Mouse (Mus musculus) thymus, postnatal 0 days (tissue): ENCODE data around the gene Cmtm5. TPM values are rescaled to one million over a fixed set of nuclear protein-coding genes. Genes with fewer than 3 reads are reported as not detected.
"Not testable (repeated sequence)": the region's sequence is repeated elsewhere in the genome, so short reads cannot be mapped to it uniquely, and the experiment has no call there.

Source experiments
- DNase-seq: peaks from one replicate; pipeline ENCODE4 v3.0.0-alpha.2; 2015; ENCODE audit warnings: low spot score
- microRNA counts: library from miRNA; unstranded; fragments of <30 nt; microRNA quantifications from one replicate; lab custom pipeline; 2015
- microRNA-seq: library from miRNA; unstranded; fragments of <30 nt; microRNA quantifications from one replicate; pipeline ENCODE4, GENCODE M21; 2016; ENCODE audit warnings: borderline number of aligned reads
- polyA plus RNA-seq: library from polyadenylated mRNA; unstranded; fragments of >200 nt; fragmentation: Nextera tagmentation; extraction: Ambion mirVana; gene quantifications from 2 replicates; pipeline ENCODE4 v1.2.1, GENCODE M21; 2015

The Cmtm5 gene
- polyA plus RNA-seq, 1 experiment from 2014 or later, result 0.22 TPM

DNA sequence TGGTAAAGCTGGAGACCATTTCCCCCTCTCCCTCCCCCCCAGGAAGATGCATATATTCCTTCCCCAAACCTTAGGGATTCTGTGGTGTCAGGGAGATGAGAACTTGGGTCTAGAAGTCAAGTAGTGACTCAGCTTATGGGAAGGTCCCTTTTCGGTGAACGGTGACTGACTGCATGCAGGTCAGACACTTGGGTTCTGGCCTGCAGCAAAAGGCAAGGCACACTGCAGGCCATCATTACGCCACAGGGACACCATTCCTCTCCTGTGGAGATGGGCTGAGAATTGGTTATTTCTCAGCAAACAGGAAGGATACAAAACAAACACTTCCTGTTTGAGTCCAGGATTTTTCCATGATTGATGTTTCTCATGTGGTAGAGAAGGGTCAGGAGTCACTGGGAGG is 23.1 kb downstream of the Cmtm5 start:
- no peak for DNase-seq

DNA sequence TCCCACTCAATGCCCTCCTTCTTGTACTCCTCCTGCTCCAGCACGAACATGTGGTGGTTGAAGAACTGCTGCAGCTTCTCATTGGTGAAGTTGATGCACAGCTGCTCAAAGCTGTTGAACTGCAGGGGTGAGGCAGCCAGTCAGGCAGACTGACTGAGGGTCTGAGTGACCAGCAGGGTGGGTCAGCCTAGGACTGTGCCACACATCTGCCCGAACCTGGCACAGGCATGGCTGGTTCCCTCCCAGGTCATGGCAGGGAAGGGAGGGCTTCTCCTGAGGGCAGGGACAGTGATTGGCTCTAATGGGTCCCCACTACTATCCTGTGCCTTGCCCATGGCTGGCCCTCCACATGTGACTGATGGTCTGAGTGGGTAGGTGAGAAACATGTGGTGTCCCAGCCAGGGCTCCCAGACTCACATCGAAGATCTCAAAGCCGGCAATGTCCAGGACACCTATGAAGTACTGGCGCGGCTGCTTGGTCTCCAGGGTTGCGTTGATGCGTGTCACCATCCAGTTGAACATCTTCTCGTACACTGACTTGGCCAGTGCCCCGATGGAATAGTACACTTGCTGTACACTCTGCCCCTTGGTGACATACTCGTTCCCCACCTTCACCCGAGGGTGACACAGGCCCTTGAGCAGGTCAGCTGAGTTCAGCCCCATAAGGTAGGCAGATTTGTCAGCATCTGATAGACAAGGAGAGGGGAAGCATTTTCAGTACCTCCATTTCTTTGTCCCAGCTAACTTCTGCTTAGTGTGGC is 24.0 kb downstream of the Cmtm5 start:
- not testable (repeated sequence) for DNase-seq

DNA sequence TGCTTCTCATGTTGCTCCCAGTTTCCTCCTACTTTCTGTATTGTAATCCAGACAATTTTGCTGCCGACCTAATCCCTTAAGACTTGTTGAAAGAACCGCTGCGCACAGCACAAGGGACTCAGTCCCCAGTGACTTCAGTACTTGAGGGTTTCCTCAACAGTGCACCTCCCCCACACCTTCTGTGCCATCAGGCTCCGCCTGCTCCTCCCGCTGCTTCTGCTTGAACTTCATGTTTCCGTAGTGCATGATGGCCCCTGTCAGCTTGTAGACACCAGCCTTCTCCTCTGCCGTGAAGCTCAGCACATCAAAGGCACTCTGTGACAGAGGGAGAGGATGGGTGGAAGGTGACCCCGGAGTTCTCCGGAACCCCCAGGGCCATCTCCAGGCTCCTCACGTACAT is 24.7 kb downstream of the Cmtm5 start:
- peak; percentile 28 for DNase-seq

DNA sequence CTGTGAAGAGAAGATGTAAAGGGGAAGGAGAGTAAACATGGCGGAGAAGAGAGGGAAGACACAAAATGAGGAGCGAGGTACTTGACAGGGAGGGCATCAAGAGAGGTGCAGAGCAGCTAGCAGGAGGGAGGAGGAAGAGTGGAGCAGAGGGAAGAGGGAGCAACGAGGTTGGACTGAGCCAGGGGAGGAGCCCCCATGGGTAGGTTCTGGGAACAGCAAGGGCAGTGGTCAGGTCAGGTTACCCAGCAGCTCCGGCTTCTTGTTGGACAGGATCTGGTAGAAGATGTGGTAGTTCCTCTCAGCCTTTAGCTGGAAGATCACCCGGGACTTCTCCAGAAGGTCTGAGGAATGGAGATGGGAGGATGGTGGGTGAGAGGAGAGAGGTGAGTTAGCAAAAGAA is 25.4 kb downstream of the Cmtm5 start:
- DNase-seq, result no peak

DNA sequence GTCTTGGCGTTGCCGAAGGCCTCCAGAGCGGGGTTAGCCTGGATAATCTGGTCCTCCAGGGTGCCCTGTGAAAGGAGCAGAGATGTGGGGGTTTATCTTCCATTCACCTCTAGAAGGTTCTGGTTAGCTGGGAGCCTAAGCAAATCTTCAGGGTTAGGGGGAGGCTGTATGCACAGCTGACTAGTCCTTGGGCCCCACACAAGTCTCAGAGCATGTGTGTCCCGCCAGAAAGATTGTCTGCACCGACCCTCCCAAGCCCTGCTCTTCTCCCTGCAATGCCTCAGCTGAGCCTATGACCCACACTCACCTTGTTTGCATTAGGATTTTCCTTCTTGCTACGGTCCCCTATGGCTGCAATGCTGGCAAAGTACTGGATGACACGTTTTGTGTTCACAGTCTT is 26.7 kb downstream of the Cmtm5 start:
- no peak for DNase-seq

DNA sequence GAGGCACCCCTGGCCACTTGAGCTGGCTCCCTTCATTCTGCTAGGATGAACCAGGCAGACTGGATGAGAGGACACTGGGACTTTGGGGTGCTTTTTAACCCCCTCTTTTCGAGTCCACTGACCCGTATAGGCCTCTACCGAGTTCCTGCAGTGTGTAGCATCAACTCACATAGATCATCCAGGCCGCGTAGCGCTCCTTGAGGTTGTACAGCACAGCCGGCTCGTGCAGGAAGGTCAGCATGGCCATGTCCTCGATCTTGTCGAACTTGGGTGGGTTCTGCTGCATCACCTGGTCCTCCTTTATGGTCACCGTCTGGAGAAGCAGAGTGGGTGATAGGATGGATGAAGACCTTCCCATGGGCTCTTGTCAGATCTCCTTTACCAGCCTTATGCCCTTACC is 27.7 kb downstream of the Cmtm5 start:
- no peak for DNase-seq

DNA sequence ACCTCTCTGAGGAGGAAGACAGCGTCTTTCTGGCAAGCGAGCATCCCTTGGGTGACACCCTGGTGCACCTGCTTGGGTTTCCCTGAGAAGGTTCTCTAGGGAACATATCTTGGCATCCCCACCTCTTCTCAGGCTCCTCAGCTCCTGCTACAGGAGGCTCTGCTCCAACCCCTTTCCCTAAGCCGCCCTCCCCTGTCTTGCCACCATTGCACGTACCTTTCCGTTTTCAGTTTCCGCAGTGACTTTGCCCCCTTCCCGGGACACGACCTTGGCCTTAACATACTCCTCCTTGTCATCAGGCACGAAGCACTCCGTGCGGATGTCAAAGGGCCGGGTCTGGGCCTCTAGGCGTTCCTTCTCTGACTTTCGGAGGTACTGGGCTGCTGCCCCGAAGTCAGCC is 29.0 kb downstream of the Cmtm5 start:
- DNase-seq, result no peak

DNA sequence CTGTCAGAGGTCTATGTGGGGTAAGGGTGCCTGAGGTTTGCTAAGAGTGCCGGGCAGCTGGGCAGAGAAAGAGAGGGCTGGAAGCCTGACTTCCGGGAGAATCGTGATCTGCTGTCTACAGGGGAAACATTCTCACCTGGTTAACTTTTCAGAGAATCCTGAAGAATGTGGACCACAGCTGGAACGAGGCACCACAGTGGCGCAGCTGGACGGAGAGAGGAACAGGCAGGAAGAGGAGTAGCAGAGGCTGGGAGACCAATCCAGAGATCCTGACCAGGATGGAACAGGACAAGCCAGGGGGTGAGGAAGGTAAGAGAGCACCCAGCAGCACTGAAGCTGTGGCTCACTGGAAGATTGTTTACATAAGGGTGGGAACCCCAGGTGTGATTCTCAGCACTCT is 29.6 kb downstream of the Cmtm5 start:
- DNase-seq, result no peak

DNA sequence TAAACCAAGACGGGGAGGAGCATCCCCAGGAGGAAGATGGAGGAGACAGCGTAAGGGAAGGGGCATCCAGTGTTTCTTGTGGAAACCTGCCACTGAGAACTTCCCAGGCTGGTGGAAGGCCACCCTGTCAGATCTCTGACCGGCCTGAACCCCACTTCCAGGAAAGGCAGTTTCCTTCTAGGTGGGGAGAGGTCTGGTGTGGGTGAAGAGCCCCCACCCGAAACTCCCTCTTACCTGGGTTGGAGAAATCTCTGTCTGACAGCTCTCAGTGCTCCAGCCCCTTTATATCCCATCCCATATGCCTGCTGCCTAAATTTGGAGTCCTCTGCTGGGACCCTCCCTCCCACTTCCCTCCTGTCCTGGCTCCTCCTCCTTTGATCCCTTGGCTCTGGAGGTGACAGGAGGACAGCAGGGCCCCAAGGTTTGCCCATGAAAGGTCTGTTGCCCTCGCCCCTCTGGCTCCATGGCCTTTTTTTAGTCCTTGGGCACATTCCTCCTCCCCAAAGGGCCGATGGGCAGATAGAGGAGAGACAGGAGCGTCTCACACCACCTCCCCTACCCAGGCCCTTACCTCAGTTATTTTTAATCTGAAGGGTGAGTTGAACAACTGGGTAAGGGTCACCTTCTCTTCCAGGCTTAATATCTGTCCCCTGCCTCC is 30.4 kb downstream of the Cmtm5 start, which contains the start of gene Myh6:
Myh6 (minus strand) TSS at position 608 of the 658 bp plus-strand sequence.
- no peak for DNase-seq

DNA sequence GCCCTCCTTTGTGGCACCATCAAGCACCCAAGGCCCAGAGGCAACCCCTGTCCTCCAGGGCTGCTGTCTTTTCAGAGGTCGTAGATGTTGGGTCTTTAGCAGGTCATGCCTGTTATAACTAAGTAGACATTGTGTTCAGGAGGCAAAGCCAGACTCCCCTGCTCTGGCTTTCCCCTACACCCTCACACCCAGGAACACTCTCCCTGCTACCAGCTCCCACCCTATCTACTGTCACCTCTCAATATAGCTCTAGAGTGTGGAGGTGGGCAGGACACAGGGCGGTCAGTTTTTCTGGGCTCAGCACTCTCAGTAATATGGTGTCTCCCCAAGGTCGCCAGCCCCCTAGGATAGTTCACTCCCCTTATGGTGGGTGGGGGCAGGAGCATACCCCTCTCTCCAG is 31.8 kb downstream of the Cmtm5 start:
- no peak for DNase-seq

DNA sequence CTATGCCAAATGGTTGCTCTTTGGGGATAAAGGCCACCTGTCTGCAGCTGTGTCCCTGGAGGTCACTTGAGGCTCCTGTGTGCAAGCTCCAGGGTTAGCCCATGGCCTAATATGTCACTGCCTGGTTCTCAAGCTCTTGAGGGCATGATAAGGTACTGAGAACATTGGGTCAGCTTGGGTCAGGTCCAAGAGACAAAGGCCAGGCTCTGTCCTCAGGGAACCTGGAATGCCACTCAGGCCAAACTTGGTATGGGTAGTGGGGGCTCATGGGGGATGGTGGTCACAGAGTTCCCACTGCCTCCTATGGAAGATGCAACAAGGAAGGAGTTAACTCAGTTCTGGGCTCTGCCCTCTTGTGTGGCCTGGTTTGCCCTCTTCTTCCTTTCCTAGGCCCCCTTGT is 32.3 kb downstream of the Cmtm5 start:
- DNase-seq, result no peak

DNA sequence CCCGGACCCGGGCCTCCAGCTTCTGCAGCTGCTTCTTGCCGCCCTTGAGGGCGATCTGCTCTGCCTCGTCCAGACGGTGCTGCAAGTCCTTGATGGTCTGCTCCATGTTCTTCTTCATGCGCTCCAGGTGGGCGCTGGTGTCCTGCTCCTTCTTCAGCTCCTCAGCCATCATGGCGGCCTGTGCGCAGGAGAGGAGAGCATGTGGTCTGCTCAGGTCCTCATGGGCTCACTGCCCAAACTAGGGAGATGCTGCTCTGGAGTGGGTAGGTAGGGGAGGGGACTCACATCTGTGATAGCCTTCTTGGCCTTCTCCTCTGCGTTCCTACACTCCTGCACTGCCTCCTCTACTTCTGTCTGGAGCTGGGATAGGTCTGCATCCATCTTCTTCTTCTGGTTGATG is 36.7 kb downstream of the Cmtm5 start:
- DNase-seq, result not testable (repeated sequence)

DNA sequence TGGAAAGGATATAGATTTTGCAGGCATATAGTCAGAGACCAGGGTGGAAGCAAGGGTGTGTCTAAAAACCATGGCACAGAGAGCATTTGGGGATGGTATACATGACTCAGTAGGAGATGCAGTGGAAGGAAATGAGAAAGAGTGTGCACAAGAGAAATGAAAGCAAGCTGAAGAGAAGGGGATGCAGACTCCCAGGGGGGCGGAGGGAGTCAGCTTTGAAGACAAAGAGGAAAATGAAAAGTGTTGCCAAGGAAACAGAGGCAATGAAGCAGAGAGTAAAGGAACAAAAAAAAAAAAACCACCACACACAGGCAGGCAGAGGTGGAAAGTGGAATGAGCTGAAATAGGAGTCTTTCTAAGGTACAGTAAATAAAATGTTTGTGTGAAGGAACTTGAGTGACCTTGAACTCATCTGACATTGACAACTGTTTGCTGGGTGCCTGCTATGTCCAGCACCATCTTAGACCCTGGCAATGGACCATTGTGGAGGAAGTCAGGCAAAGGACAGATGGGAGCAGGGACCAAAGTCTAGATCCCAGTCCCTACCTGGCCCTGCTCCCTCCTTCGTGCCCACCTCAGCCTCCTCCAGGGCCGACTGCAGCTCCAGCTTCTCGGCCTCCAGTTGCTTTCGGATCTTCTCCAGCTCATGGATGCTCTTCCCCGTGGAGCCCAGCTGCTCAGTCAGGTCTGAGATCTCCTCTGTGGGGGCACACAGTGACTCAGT is 38.2 kb downstream of the Cmtm5 start:
- no peak for DNase-seq

DNA sequence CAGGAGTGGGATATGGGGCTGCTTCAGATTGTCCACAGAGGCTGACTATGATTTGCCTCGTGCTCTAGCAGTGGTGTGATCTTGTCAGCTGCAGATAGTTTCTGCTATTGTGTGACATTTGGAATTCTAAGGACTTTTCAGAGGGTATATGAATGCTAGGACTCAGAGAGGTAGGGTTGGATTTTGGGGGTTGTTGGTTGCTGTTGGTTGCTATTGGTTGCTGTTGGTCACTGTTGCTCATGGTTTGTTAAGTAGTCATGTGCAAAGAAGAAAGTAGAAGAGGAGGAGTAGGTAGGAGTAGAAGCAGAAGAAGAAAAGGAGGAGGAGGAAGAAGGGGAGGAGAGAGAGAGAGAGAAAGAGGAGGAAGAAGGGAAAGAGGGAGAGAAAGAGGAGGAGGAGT is 40.6 kb downstream of the Cmtm5 start, which contains the start of gene Gm17428:
Gm17428 (plus strand) TSS at position 301 of the 400 bp plus-strand sequence.
- DNase-seq, result no peak

DNA sequence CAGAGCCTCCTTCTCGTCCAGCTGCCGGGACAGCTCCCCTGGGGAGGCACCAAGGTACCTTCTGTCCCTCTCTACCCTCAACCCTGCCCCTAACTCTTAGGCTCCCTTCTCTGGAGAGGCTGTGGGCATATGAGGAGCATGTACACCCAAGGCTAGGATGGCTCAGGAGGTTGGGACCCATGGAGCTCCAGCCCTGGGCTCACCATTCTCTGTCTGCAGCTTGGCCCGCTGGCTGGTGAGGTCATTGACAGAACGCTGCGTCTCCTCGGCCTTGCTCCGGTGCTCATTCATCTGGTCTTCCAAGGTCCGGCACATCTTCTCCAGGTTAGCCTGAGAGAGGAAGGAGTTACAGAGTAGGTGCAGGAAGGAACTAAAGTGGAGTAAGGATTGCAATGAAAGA is 42.6 kb downstream of the Cmtm5 start:
- no peak for DNase-seq

DNA sequence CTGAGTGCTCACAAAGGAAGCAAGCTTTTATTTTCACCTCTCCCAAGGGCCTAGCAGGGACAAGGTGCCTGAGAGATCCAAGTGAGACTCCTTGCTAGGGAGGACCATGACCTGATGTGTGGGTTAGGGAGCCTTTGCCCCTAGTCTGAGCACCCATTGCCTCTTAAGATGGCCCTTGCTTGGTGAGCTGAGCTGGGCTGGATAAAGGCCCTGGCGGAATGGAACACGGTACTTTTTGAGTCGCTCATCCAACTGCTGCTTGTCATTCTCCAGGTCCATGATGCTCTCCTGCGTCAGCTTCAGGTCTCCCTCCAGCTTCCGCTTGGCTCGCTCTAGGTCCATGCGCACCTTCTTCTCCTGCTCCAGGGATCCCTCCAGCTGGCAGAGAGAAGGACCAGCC is 45.9 kb downstream of the Cmtm5 start:
- DNase-seq, result no peak

DNA sequence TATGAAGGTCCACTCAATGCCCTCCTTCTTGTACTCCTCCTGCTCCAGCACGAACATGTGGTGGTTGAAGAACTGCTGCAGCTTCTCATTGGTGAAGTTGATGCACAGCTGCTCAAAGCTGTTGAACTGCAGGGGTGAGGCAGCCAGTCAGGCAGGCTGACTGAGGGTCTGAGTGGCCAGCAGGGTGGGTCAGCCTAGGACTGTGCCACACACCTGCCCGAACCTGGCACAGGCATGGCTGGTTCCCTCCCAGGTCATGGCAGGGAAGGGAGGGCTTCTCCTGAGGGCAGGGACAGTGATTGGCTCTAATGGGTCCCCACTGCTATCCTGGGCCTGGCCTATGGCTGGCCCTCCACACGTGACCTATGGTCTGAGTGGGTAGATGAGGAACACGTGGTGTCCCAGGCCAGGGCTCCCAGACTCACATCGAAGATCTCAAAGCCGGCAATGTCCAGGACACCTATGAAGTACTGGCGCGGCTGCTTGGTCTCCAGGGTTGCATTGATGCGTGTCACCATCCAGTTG is 52.4 kb downstream of the Cmtm5 start:
- not testable (repeated sequence) for DNase-seq

MicroRNA genes within 50 kb of the gene (microRNA counts, 519-probe panel; counts per million panel counts)
- 473 counts per million, percentile 71 among the panel's probes with 10 or more counts for microRNA mmu-miR-208a (lab: Ali Mortazavi, UCI)
- 473 counts per million, percentile 71 among the panel's probes with 10 or more counts for microRNA mmu-miR-208b (lab: Ali Mortazavi, UCI)

Small RNA genes within 50 kb of the gene (microRNA-seq; reads per million reads assigned to microRNA genes)
- gene Mir208a (2.5 reads per million), gene Mir208b (25.0 reads per million, percentile 30 among the genes with 10 or more reads in this experiment)

Other genes with a start within 250 kb of the Cmtm5 start
- gene Acin1, start 249.3 kb upstream of the Cmtm5 start, polyA plus RNA-seq, result 137 and 173 TPM in 2 replicates
- 0.09 and 0.18 TPM in 2 replicates for gene Gm29776, start 237.4 kb upstream of the Cmtm5 start, polyA plus RNA-seq
- gene Cebpe, start 224.1 kb upstream of the Cmtm5 start, polyA plus RNA-seq, result not detected in 2 replicates
- gene Slc7a8, start 154.3 kb upstream of the Cmtm5 start, polyA plus RNA-seq, result 0.94 and 1.2 TPM in 2 replicates
- not detected in 2 replicates for gene Rnf212b, start 122.1 kb upstream of the Cmtm5 start, polyA plus RNA-seq
- gene Homez, start 65.3 kb upstream of the Cmtm5 start, polyA plus RNA-seq, result 7.2 and 8.8 TPM in 2 replicates
- 1.8 and 2.2 TPM in 2 replicates for gene Ppp1r3e, start 58.7 kb upstream of the Cmtm5 start, polyA plus RNA-seq
- gene Bcl2l2, start 52.9 kb upstream of the Cmtm5 start, polyA plus RNA-seq, result 1.5 and 1.7 TPM in 2 replicates
- 1.2 TPM in 1 of 2 replicates, not detected in the other for gene Gm20521, start 52.8 kb upstream of the Cmtm5 start, polyA plus RNA-seq
- gene Pabpn1, start 43.8 kb upstream of the Cmtm5 start, polyA plus RNA-seq, result 91.7 and 109 TPM in 2 replicates
- 4.1 and 4.3 TPM in 2 replicates for gene Slc22a17, start 23.1 kb upstream of the Cmtm5 start, polyA plus RNA-seq
- 8.2 and 9.2 TPM in 2 replicates for gene Efs, start 10.1 kb upstream of the Cmtm5 start, polyA plus RNA-seq
- gene Il25, start 3.6 kb upstream of the Cmtm5 start, polyA plus RNA-seq, result not detected in 2 replicates
- 0.34 and 0.35 TPM in 2 replicates for gene Myh6, start 30.7 kb downstream of the Cmtm5 start, polyA plus RNA-seq
- not detected in 2 replicates for gene Gm17428, start 40.7 kb downstream of the Cmtm5 start, polyA plus RNA-seq
- gene Myh7, start 58.4 kb downstream of the Cmtm5 start, polyA plus RNA-seq, result 0.49 and 0.55 TPM in 2 replicates
- gene Ngdn, start 79.2 kb downstream of the Cmtm5 start, polyA plus RNA-seq, result 128 and 129 TPM in 2 replicates
- gene Zfhx2, start 156.1 kb downstream of the Cmtm5 start, polyA plus RNA-seq, result 1.1 and 1.5 TPM in 2 replicates
- 9.8 and 10.3 TPM in 2 replicates for gene Thtpa, start 158.5 kb downstream of the Cmtm5 start, polyA plus RNA-seq
- gene Ap1g2, start 170.3 kb downstream of the Cmtm5 start, polyA plus RNA-seq, result 32.0 and 38.3 TPM in 2 replicates
- 0.09 TPM in 2 replicates for gene Jph4, start 180.7 kb downstream of the Cmtm5 start, polyA plus RNA-seq